Mouse (Mus musculus): ENCODE data around the gene 4933411K16Rik. TPM values are rescaled to one million over a fixed set of nuclear protein-coding genes. Genes with fewer than 3 reads are reported as not detected.

Gene 4933411K16Rik
- polyA plus RNA-seq, 1 experiment from 2014 or later = not detected

GRCm38 (mm10) chr19:42061443-42061842 lies 9.4 kb downstream of the 4933411K16Rik start:
- Histone ChIP-seq H3K36me3 (ENCODE audit: control insufficient read depth, insufficient read depth, low read length) (no peaks in the 10 kb centered on the region), H3K27me3 (ENCODE audit: control insufficient read depth, insufficient read depth, low read length) (no peaks in the 10 kb centered on the region), H3K4me1 (ENCODE audit: control insufficient read depth, insufficient read depth, low read length) (no peaks in the 10 kb centered on the region), H3K9ac (ENCODE audit: low read length) (no peak overlapping the region), H3K9me3 (ENCODE audit: control insufficient read depth, low read length) (no peaks in the 10 kb centered on the region), H3K27ac (ENCODE audit: low read depth, low read length) (no peak overlapping the region), H3K4me3 (ENCODE audit: low read depth, low read length) (no peak overlapping the region), H3K4me2 (ENCODE audit: low read depth) (no peak overlapping the region)
- DNase-seq (ENCODE audit: low spot score) (no peak), ATAC-seq (ENCODE audit: insufficient read depth, low FRiP score, low TSS enrichment) (no peak)
- WGBS = 90% methylated on average over 7 of the region's 7 CpGs

GRCm38 (mm10) chr19:42068441-42069240 lies 16.6 kb downstream of the 4933411K16Rik start:
- H3K36me3 ChIP-seq (ENCODE audit: control insufficient read depth, insufficient read depth, low read length) = no peaks in the 10 kb centered on the region
- no peak overlapping the region for H3K4me3 ChIP-seq (ENCODE audit: low read depth, low read length)
- ATAC-seq (ENCODE audit: insufficient read depth, low FRiP score, low TSS enrichment) (no peak), DNase-seq (ENCODE audit: low spot score) (no peak)
- WGBS = 79% methylated on average over 11 of the region's 11 CpGs
- H3K27ac ChIP-seq (ENCODE audit: low read depth, low read length) = no peak overlapping the region
- H3K4me2 ChIP-seq (ENCODE audit: low read depth) = no peak overlapping the region
- H3K27me3 ChIP-seq (ENCODE audit: control insufficient read depth, insufficient read depth, low read length) = no peaks in the 10 kb centered on the region
- H3K9me3 ChIP-seq (ENCODE audit: control insufficient read depth, low read length) = no peaks in the 10 kb centered on the region
- no peak overlapping the region for H3K9ac ChIP-seq (ENCODE audit: low read length)
- no peaks in the 10 kb centered on the region for H3K4me1 ChIP-seq (ENCODE audit: control insufficient read depth, insufficient read depth, low read length)

- Histone ChIP-seq H3K9me3 (ENCODE audit: control insufficient read depth, low read length) (no peaks in the 10 kb centered on the region), H3K4me3 (ENCODE audit: low read depth, low read length) (no peak overlapping the region), H3K27ac (ENCODE audit: low read depth, low read length) (no peak overlapping the region), H3K4me1 (ENCODE audit: control insufficient read depth, insufficient read depth, low read length) (no peaks in the 10 kb centered on the region), H3K27me3 (ENCODE audit: control insufficient read depth, insufficient read depth, low read length) (no peaks in the 10 kb centered on the region), H3K9ac (ENCODE audit: low read length) (no peak overlapping the region), H3K4me2 (ENCODE audit: low read depth) (no peak overlapping the region), H3K36me3 (ENCODE audit: control insufficient read depth, insufficient read depth, low read length) (no peaks in the 10 kb centered on the region)
- no peak for ATAC-seq (ENCODE audit: insufficient read depth, low FRiP score, low TSS enrichment)
- WGBS = 77% methylated on average over 6 of the region's 6 CpGs
- DNase-seq (ENCODE audit: low spot score) = no peak
Observed at GRCm38 (mm10) chr19:42069241-42069525, 17.1 kb downstream of the 4933411K16Rik start.

GRCm38 (mm10) chr19:42071221-42071620 lies 19.2 kb downstream of the 4933411K16Rik start:
- H3K9ac ChIP-seq (ENCODE audit: low read length) = no peak overlapping the region
- ATAC-seq (ENCODE audit: insufficient read depth, low FRiP score, low TSS enrichment) = no peak

GRCm38 (mm10) chr19:42071886-42072608 lies 20.0 kb downstream of the 4933411K16Rik start:
- 86% methylated on average over 15 of the region's 15 CpGs for WGBS
- no peak overlapping the region for H3K27ac ChIP-seq (ENCODE audit: low read depth, low read length)
- H3K36me3 ChIP-seq (ENCODE audit: control insufficient read depth, insufficient read depth, low read length) = no peaks in the 10 kb centered on the region; the same call in 1 of the 2 replicates
- DNase-seq (ENCODE audit: low spot score) = no peak
- no peaks in the 10 kb centered on the region for H3K4me1 ChIP-seq (ENCODE audit: control insufficient read depth, insufficient read depth, low read length)
- no peak for ATAC-seq (ENCODE audit: insufficient read depth, low FRiP score, low TSS enrichment)
- no peak overlapping the region for H3K4me2 ChIP-seq (ENCODE audit: low read depth)
- no peaks in the 10 kb centered on the region for H3K9me3 ChIP-seq (ENCODE audit: control insufficient read depth, low read length)
- H3K27me3 ChIP-seq (ENCODE audit: control insufficient read depth, insufficient read depth, low read length) = no peaks in the 10 kb centered on the region
- H3K9ac ChIP-seq (ENCODE audit: low read length) = no peak overlapping the region
- H3K4me3 ChIP-seq (ENCODE audit: low read depth, low read length) = no peak overlapping the region

More at GRCm38 (mm10) chr19:42071221-42071620, 19.2 kb downstream of the 4933411K16Rik start:
- 83% methylated on average over 7 of the region's 7 CpGs for WGBS
- Histone ChIP-seq H3K4me2 (ENCODE audit: low read depth) (no peak overlapping the region), H3K9me3 (ENCODE audit: control insufficient read depth, low read length) (no peaks in the 10 kb centered on the region), H3K4me3 (ENCODE audit: low read depth, low read length) (no peak overlapping the region), H3K4me1 (ENCODE audit: control insufficient read depth, insufficient read depth, low read length) (no peaks in the 10 kb centered on the region), H3K36me3 (ENCODE audit: control insufficient read depth, insufficient read depth, low read length) (no peaks in the 10 kb centered on the region; the same call in 1 of the 2 replicates), H3K27ac (ENCODE audit: low read depth, low read length) (no peak overlapping the region), H3K27me3 (ENCODE audit: control insufficient read depth, insufficient read depth, low read length) (no peaks in the 10 kb centered on the region)
- no peak for DNase-seq (ENCODE audit: low spot score)

- Histone ChIP-seq H3K4me1 (ENCODE audit: control insufficient read depth, insufficient read depth, low read length) (no peaks in the 10 kb centered on the region), H3K9ac (ENCODE audit: low read length) (no peak overlapping the region), H3K27me3 (ENCODE audit: control insufficient read depth, insufficient read depth, low read length) (no peaks in the 10 kb centered on the region), H3K27ac (ENCODE audit: low read depth, low read length) (no peak overlapping the region), H3K9me3 (ENCODE audit: control insufficient read depth, low read length) (no peaks in the 10 kb centered on the region), H3K36me3 (ENCODE audit: control insufficient read depth, insufficient read depth, low read length) (no peaks in the 10 kb centered on the region; the same call in 1 of the 2 replicates), H3K4me3 (ENCODE audit: low read depth, low read length) (no peak overlapping the region), H3K4me2 (ENCODE audit: low read depth) (no peak overlapping the region)
- no peak for ATAC-seq (ENCODE audit: insufficient read depth, low FRiP score, low TSS enrichment)
- DNase-seq (ENCODE audit: low spot score) = no peak
- WGBS = 80% methylated on average over 7 of the region's 7 CpGs
Observed at GRCm38 (mm10) chr19:42072802-42073201, 20.8 kb downstream of the 4933411K16Rik start.

- ATAC-seq (ENCODE audit: insufficient read depth, low FRiP score, low TSS enrichment) = no peak
- DNase-seq (ENCODE audit: low spot score) = no peak
Observed at GRCm38 (mm10) chr19:42075051-42075450, 23.0 kb downstream of the 4933411K16Rik start.

GRCm38 (mm10) chr19:42075992-42076391 lies 23.9 kb downstream of the 4933411K16Rik start:
- H3K27ac ChIP-seq (ENCODE audit: low read depth, low read length) = no peak overlapping the region
- no peak overlapping the region for H3K9ac ChIP-seq (ENCODE audit: low read length)
- no peak for ATAC-seq (ENCODE audit: insufficient read depth, low FRiP score, low TSS enrichment)
- 91% methylated on average over 16 of the region's 16 CpGs for WGBS
- H3K36me3 ChIP-seq (ENCODE audit: control insufficient read depth, insufficient read depth, low read length) = no peaks in the 10 kb centered on the region; the same call in 1 of the 2 replicates
- H3K9me3 ChIP-seq (ENCODE audit: control insufficient read depth, low read length) = no peaks in the 10 kb centered on the region
- no peaks in the 10 kb centered on the region for H3K4me1 ChIP-seq (ENCODE audit: control insufficient read depth, insufficient read depth, low read length)
- no peaks in the 10 kb centered on the region for H3K27me3 ChIP-seq (ENCODE audit: control insufficient read depth, insufficient read depth, low read length)
- H3K4me2 ChIP-seq (ENCODE audit: low read depth) = no peak overlapping the region
- DNase-seq (ENCODE audit: low spot score) = no peak
- no peak overlapping the region for H3K4me3 ChIP-seq (ENCODE audit: low read depth, low read length)

More at GRCm38 (mm10) chr19:42075051-42075450, 23.0 kb downstream of the 4933411K16Rik start:
- 91% methylated on average over 2 of the region's 2 CpGs for WGBS
- Histone ChIP-seq H3K27ac (ENCODE audit: low read depth, low read length) (no peak overlapping the region), H3K36me3 (ENCODE audit: control insufficient read depth, insufficient read depth, low read length) (no peaks in the 10 kb centered on the region; the same call in 1 of the 2 replicates), H3K9me3 (ENCODE audit: control insufficient read depth, low read length) (no peaks in the 10 kb centered on the region), H3K27me3 (ENCODE audit: control insufficient read depth, insufficient read depth, low read length) (no peaks in the 10 kb centered on the region), H3K4me1 (ENCODE audit: control insufficient read depth, insufficient read depth, low read length) (no peaks in the 10 kb centered on the region), H3K9ac (ENCODE audit: low read length) (no peak overlapping the region), H3K4me3 (ENCODE audit: low read depth, low read length) (no peak overlapping the region), H3K4me2 (ENCODE audit: low read depth) (no peak overlapping the region)
